Mouse (Mus musculus): ENCODE data around the gene Cgn. TPM values are rescaled to one million over a fixed set of nuclear protein-coding genes. Genes with fewer than 3 reads are reported as not detected.

Cgn gene
- polyA plus RNA-seq, 2 experiments: 4.6 to 8.0 TPM

DNA sequence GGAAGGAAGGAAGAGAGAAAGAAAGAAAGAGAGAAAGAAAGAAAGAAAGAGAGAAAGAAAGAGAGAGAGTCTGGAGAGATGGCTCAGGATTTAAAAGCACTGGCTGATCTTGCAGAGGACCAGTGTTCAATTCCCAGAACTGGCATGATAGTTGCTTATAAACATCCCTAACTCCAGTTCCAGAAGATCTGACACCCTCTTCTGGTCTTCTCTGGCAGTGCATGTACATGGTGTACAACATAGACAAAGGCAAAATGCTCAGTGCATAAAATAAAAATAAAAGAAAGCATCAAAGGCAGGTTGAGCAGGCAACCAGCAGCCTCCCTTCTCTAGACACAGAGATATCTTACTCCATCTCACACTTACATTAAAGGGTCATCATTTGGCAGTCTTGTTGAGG, 29.3 kb upstream of the Cgn start:
- Histone ChIP-seq H3K4me1 (ENCODE audit: control insufficient read depth, insufficient read depth, low read length) (0 out of 2 replicates have a peak, but pooled peaks cover 3% of the 10 kb centered on the region), H3K4me2 (replicated peaks; ENCODE audit: low read depth, low read length, severe bottlenecking) (no peak overlapping the region), H3K27ac (replicated peaks; ENCODE audit: low read depth, low read length) (no peak overlapping the region), H3K9ac (ENCODE audit: low read depth, low read length, severe bottlenecking) (no peak overlapping the region), H3K27me3 (ENCODE audit: control insufficient read depth, insufficient read depth, low read length) (no peaks in the 10 kb centered on the region), H3K9me3 (ENCODE audit: control insufficient read depth, low read length) (no peaks in the 10 kb centered on the region), H3K36me3 (ENCODE audit: control insufficient read depth, insufficient read depth, low read length) (no peaks in the 10 kb centered on the region), H3K4me3 (replicated peaks; ENCODE audit: low read length) (no peak overlapping the region)
- no peak for TF ChIP-seq POLR2A (IDR thresholded peaks at IDR 0.05; ENCODE audit: borderline replicate concordance, extremely low read depth, insufficient read depth, insufficient read length)
- no peak for DNase-seq (ENCODE audit: low spot score)
- no peak for ATAC-seq (ENCODE audit: low FRiP score, low read depth)

DNA sequence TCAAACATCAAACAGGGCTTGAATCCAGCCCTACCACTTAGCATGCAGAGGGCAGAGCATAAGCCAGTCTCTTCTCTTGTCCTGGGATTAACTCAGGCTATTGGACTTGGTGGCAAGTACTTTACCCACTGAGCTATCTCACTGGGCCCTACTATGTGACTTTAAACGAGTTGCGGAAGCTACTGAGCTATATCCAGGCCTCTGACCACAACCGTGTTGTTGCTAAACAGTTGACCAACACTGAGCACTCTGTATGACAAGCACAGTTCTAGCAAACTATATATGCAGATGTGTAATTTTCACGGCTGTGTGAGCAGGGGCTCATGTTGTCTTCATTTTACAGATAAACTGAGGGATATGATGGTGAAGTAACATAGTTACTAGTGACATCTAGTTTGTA, 28.4 kb upstream of the Cgn start:
- 84% methylated on average over 4 of the region's 4 CpGs for WGBS
- Histone ChIP-seq H3K9ac (ENCODE audit: low read depth, low read length, severe bottlenecking) (no peak overlapping the region), H3K4me2 (replicated peaks; ENCODE audit: low read depth, low read length, severe bottlenecking) (no peak overlapping the region)

DNA sequence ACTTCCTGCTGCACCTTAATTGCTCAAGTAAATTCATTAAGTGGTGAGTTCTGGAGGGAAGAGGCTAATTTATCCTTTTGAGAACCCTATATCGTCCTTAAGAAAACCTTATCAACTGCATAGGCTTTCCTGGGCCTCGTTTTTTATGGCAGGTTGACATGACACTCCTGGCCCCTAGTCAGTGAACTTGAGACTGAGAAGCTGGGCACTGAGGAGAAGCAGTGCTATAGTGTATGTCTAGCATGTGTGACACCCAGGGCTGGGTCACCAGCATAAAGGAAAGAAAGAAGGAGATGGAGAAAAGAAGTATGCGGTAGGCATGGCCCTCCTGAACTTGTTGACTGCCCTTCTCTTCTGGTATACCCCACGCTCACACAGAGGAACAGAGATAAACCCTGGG, 27.8 kb upstream of the Cgn start:
- Histone ChIP-seq H3K9me3 (ENCODE audit: control insufficient read depth, low read length) (no peaks in the 10 kb centered on the region), H3K36me3 (ENCODE audit: control insufficient read depth, insufficient read depth, low read length) (no peaks in the 10 kb centered on the region), H3K4me3 (replicated peaks; ENCODE audit: low read length) (no peak overlapping the region), H3K27me3 (ENCODE audit: control insufficient read depth, insufficient read depth, low read length) (no peaks in the 10 kb centered on the region), H3K4me1 (ENCODE audit: control insufficient read depth, insufficient read depth, low read length) (no peaks in the 10 kb centered on the region), H3K27ac (replicated peaks; ENCODE audit: low read depth, low read length) (no peak overlapping the region), H3K4me2 (replicated peaks; ENCODE audit: low read depth, low read length, severe bottlenecking) (no peak overlapping the region), H3K9ac (ENCODE audit: low read depth, low read length, severe bottlenecking) (no peak overlapping the region)
- ATAC-seq (ENCODE audit: low FRiP score, low read depth) (no peak), DNase-seq (ENCODE audit: low spot score) (no peak)
- WGBS: 68% methylated on average over 4 of the region's 4 CpGs
- TF ChIP-seq POLR2A (IDR thresholded peaks at IDR 0.05; ENCODE audit: borderline replicate concordance, extremely low read depth, insufficient read depth, insufficient read length): no peak

More for the DNA sequence above, 28.4 kb upstream of the Cgn start:
- no peaks in the 10 kb centered on the region for H3K36me3 ChIP-seq (ENCODE audit: control insufficient read depth, insufficient read depth, low read length)
- H3K9me3 ChIP-seq (ENCODE audit: control insufficient read depth, low read length): no peaks in the 10 kb centered on the region
- H3K4me1 ChIP-seq (ENCODE audit: control insufficient read depth, insufficient read depth, low read length): no peaks in the 10 kb centered on the region
- TF ChIP-seq POLR2A (IDR thresholded peaks at IDR 0.05; ENCODE audit: borderline replicate concordance, extremely low read depth, insufficient read depth, insufficient read length): no peak
- DNase-seq (ENCODE audit: low spot score): no peak
- H3K27ac ChIP-seq (replicated peaks; ENCODE audit: low read depth, low read length): no peak overlapping the region
- H3K27me3 ChIP-seq (ENCODE audit: control insufficient read depth, insufficient read depth, low read length): no peaks in the 10 kb centered on the region
- H3K4me3 ChIP-seq (replicated peaks; ENCODE audit: low read length): no peak overlapping the region
- no peak for ATAC-seq (ENCODE audit: low FRiP score, low read depth)

DNA sequence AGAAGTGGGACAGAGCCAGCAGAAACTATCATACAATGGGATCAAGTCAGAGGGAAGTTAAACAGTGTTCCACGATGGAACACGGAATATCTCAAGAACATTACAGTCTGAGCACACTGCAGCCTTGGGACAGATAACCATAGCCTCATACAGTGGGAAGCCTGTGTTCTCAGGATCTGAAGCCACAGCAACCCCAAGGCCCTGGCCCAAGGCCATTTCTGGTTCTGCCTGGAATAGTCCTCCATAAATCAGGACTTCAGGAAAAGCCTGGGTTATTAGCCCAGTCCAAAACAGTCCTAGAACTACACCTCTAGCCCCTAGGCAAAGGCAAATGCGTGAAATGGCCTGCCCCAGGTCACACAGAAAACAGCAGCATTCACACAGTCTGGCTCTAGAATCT, 27.4 kb upstream of the Cgn start:
- no peak for ATAC-seq (ENCODE audit: low FRiP score, low read depth)
- Histone ChIP-seq H3K4me2 (replicated peaks; ENCODE audit: low read depth, low read length, severe bottlenecking) (no peak overlapping the region), H3K27me3 (ENCODE audit: control insufficient read depth, insufficient read depth, low read length) (no peaks in the 10 kb centered on the region), H3K4me1 (ENCODE audit: control insufficient read depth, insufficient read depth, low read length) (no peaks in the 10 kb centered on the region), H3K4me3 (replicated peaks; ENCODE audit: low read length) (no peak overlapping the region), H3K27ac (replicated peaks; ENCODE audit: low read depth, low read length) (no peak overlapping the region), H3K9me3 (ENCODE audit: control insufficient read depth, low read length) (no peaks in the 10 kb centered on the region), H3K36me3 (ENCODE audit: control insufficient read depth, insufficient read depth, low read length) (no peaks in the 10 kb centered on the region), H3K9ac (ENCODE audit: low read depth, low read length, severe bottlenecking) (no peak overlapping the region)
- WGBS: 64% methylated on average over 3 of the region's 3 CpGs
- TF ChIP-seq POLR2A (IDR thresholded peaks at IDR 0.05; ENCODE audit: borderline replicate concordance, extremely low read depth, insufficient read depth, insufficient read length): no peak
- no peak for DNase-seq (ENCODE audit: low spot score)

DNA sequence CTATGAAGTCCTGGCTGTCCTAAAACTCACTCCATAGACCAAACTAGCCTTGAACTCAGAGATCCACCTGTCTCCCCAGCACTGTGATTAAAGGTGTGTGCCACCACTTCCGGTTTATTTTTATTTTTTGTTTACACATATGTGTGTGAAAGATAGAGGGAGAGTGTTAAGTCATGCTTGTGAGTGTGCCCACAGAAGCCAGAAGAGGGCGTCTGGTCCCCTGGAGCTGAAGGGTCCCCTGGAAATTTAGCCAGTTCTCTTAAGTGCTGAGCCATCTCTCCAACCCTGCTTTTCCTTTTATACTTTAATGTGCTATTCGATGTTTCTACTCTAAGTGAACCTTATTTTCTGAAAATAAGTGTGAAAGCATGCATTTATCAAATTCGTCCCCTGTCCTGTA, 25.3 kb upstream of the Cgn start:
- ATAC-seq (ENCODE audit: low FRiP score, low read depth): no peak
- H3K9me3 ChIP-seq (ENCODE audit: control insufficient read depth, low read length): no peaks in the 10 kb centered on the region
- no peaks in the 10 kb centered on the region for H3K36me3 ChIP-seq (ENCODE audit: control insufficient read depth, insufficient read depth, low read length)
- no peak overlapping the region for H3K4me3 ChIP-seq (replicated peaks; ENCODE audit: low read length)
- no peaks in the 10 kb centered on the region for H3K4me1 ChIP-seq (ENCODE audit: control insufficient read depth, insufficient read depth, low read length)
- no peak overlapping the region for H3K9ac ChIP-seq (ENCODE audit: low read depth, low read length, severe bottlenecking)
- no peak overlapping the region for H3K4me2 ChIP-seq (replicated peaks; ENCODE audit: low read depth, low read length, severe bottlenecking)
- H3K27ac ChIP-seq (replicated peaks; ENCODE audit: low read depth, low read length): no peak overlapping the region
- WGBS: 16% methylated on average over 4 of the region's 4 CpGs
- H3K27me3 ChIP-seq (ENCODE audit: control insufficient read depth, insufficient read depth, low read length): no peaks in the 10 kb centered on the region
- no peak for TF ChIP-seq POLR2A (IDR thresholded peaks at IDR 0.05; ENCODE audit: borderline replicate concordance, extremely low read depth, insufficient read depth, insufficient read length)
- DNase-seq (ENCODE audit: low spot score): peak; percentile 38

DNA sequence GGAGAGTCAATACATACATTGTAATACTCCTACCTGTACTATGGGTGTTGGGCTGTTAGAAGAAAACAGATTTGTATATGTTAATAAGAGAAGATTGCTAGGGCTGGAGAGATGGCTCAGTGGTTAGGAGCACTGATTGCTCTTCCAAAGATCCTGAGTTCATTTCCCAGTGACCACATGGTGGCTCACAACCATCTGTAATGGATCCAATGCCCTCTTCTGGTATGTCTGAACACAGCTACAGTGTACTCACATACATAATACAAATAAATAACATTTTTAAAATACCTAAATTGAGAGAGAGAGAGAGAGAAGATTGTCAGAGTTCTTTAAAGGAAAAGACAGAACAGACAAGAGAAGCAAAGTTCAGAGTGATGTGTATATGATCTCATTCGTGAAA, 22.0 kb upstream of the Cgn start:
- ATAC-seq (ENCODE audit: low FRiP score, low read depth): no peak
- H3K9ac ChIP-seq (ENCODE audit: low read depth, low read length, severe bottlenecking): no peak overlapping the region
- TF ChIP-seq POLR2A (IDR thresholded peaks at IDR 0.05; ENCODE audit: borderline replicate concordance, extremely low read depth, insufficient read depth, insufficient read length): no peak
- 96% methylated on average over 1 of the region's 1 CpGs for WGBS
- no peak overlapping the region for H3K4me2 ChIP-seq (replicated peaks; ENCODE audit: low read depth, low read length, severe bottlenecking)
- H3K27ac ChIP-seq (replicated peaks; ENCODE audit: low read depth, low read length): no peak overlapping the region
- no peak overlapping the region for H3K4me3 ChIP-seq (replicated peaks; ENCODE audit: low read length)
- DNase-seq (ENCODE audit: low spot score): no peak
- no peaks in the 10 kb centered on the region for H3K36me3 ChIP-seq (ENCODE audit: control insufficient read depth, insufficient read depth, low read length)
- H3K4me1 ChIP-seq (ENCODE audit: control insufficient read depth, insufficient read depth, low read length): peaks cover 8% of the 10 kb centered on the region; the same call in 1 of the 2 replicates
- H3K9me3 ChIP-seq (ENCODE audit: control insufficient read depth, low read length): no peaks in the 10 kb centered on the region
- H3K27me3 ChIP-seq (ENCODE audit: control insufficient read depth, insufficient read depth, low read length): no peaks in the 10 kb centered on the region
